Mouse (Mus musculus) stomach, postnatal 0 days (tissue): ENCODE results near the gene Nubpl.

Experiments
- CTCF ChIP-seq: IDR thresholded peaks from 2 replicates; pipeline ENCODE4 v1.5.1; 2016; ENCODE audit warnings: antibody characterized with exemption, low read depth, mild to moderate bottlenecking, moderate library complexity
- EP300 ChIP-seq: optimal IDR thresholded peaks from 2 replicates; pipeline ENCODE3; 2016; ENCODE audit warnings: antibody characterized with exemption

- no peak for TF ChIP-seq CTCF
- TF ChIP-seq EP300, result no peak
Measured at GRCm38 (mm10) chr12:52306348-52306747, 208.8 kb downstream of the Nubpl start.
